Mouse (Mus musculus) gastrocnemius, postnatal 14 days (tissue): ENCODE measurements around the gene Stc2. TPM values are rescaled to one million over a fixed set of nuclear protein-coding genes. Genes with fewer than 3 reads are reported as not detected.

Source experiments
- DNase-seq: peaks from one replicate; pipeline ENCODE4 v3.0.0; 2021; ENCODE audit warnings: mixed read lengths
- intact Hi-C: fragments of 180-260 bp; cut with DNase I; formaldehyde crosslinking; loops from one replicate; pipeline ENCODE4 v1.15.1; 2025; ENCODE audit warnings: low total_unique reads
- long read RNA-seq, 2 experiments: library from polyadenylated mRNA; stranded (forward); transcript quantifications; one replicate each; pipeline ENCODE4 v2.0.0; 2021
- total RNA-seq, 2 experiments: library from RNA; stranded (reverse); gene quantifications; 2 replicates each; pipeline ENCODE4 v1.2.3; 2021

Stc2 gene
- 1 to 10 TPM; 9.8 to 9.9 TPM for total RNA-seq
- long read RNA-seq, experiment 1, partial matches to known transcripts = 0 of 6 reads
- long read RNA-seq, experiment 1, other reads (novel, unspliced or antisense) = 4 of 6 reads
- long read RNA-seq, experiment 2, partial matches to known transcripts = 0 of 5 reads
- long read RNA-seq, experiment 2, other reads (novel, unspliced or antisense) = 1 of 5 reads

DNA sequence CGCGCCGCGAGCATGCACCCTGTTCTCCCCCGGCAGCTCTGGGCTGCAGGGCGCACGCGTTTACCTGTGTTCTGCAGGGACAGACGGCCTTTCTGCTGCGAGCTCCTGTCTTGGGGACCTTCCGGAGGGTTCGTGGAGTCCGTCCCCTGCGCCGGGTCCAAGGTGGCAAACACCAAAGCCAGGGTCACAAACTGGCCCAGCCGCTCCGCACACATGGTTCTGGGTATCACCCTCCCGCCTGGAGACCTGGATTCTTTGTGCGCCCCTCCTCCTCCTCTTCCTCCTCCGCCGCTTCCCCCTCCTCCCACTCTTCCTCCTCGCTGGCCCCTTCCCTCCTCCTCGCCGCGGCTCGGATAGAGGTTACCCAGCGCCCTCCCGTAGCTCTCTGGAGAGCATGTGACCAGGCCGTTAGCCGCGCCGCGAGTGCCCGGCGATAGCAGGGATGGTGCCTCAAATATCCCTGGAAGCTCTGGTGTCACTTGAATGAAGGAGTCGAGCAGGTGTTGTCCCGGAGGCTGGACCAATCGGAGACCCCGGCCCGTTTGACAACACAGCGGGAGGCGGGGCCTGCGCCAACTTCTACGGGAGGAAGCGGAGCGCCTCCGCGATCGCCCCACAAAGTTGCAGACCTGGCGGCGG lies at the start of gene Stc2:
Gene Stc2 (minus strand): TSS at position 427 of the 639 bp plus-strand sequence.
- intact Hi-C loops = loop anchor here (10.0 kb wide), 1 partner anchor 235 kb away; no protein-coding TSS in a partner anchor
- peak; percentile 84 for DNase-seq

DNA sequence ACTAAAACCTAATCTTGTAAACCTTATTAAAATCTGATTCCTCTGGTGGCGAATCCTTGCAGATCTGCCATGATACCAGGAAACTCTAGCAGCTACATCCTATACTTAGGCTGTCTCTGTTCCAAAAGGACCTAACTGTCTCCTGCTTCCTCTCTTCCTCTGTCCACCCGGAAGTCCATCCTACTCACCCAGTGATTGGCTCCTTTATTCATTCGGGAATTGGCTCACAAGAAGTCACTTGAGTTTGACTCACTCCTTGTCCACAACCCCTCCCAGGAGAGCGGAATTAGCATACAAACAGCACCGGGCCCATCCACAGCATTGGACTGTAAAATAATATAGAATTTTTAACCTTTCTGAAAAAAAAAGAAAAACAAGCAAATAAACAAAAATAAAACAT lies 47.2 kb upstream of the Stc2 start:
- intact Hi-C loops = no loop called here

DNA sequence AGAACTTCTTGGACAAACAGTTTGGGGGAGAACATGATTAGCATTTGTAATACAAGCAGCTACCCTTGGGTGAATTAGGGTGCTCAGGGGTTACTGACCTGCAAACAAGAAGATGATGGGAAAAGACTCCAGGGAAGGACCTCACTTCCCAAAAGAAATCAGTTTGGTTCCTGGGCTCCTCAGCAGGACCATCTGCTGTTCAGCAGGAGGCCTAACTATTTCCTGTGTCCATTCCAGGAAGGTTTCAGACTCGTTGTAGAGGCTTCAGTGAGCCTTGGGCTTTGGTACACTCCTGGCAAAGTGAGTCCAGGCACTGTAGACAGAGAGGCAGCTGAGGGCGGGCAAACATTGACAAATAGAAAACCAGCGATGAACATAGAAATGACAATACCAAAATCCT lies 42.5 kb upstream of the Stc2 start:
- DNase-seq = no peak
- intact Hi-C loops = no loop called here

More for the DNA sequence above, 47.2 kb upstream of the Stc2 start:
- no peak for DNase-seq

DNA sequence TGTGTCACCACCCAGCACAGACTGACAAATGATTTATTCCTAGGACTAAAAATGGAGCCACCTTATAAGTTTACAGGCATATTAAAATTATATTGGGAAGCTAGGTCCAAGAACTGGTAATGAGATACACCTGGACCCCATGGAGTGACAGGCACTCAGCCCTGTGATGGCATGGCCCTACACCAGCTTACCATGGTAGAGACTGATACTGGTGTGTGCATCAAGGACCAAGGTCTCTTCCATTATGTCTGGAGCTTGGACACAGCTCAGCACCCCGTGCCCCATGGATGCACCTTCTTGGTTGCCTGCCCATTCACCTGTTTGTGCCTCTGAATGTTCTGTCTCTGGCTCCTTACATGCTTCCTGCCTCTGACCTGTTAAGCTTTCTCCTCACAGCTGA lies 36.9 kb upstream of the Stc2 start:
- intact Hi-C loops = loop anchor here (10.0 kb wide), 1 partner anchor 148 kb away; no protein-coding TSS in a partner anchor

DNA sequence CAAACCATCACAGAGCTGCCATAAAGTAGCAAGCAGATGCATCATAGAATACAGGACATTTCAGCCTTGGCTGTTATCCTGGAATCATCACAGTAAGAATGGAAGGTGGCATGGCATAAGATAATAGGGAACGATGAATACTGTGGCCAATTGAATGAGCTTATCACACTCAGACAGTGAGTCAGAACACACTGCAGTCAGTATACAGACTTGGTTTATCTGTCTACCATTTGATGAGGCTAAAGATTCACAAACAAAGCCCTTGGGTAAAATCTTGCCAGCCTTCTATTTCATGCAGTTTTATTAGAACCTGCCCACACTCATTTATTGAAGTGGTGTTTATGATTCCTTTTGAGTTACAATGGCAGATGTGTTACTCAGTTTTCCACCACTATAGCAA lies 33.2 kb upstream of the Stc2 start:
- intact Hi-C loops = loop anchor here (10.0 kb wide), 1 partner anchor 152 kb away; no protein-coding TSS in a partner anchor
- no peak for DNase-seq

More for the DNA sequence above, 36.9 kb upstream of the Stc2 start:
- no peak for DNase-seq

DNA sequence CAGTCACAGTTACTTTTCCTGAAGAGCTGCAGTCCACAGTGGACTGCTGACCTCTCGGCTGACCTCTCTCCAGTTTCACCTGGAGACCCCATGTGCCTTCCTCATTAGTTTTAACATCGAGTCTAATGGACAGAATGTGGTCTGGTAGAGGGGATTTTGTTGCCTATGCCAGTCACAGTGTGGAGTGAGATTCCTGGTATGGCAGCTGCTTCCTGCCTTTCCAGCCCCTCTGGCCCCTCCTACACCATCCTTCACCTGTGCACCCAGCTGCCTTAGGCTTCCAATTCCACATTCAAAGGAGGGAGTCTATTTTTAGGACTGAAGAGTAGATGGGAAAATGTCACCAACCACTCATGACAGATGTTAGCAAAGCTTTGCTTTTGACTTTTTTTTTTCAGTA lies 28.7 kb upstream of the Stc2 start:
- no peak for DNase-seq
- intact Hi-C loops = no loop called here

DNA sequence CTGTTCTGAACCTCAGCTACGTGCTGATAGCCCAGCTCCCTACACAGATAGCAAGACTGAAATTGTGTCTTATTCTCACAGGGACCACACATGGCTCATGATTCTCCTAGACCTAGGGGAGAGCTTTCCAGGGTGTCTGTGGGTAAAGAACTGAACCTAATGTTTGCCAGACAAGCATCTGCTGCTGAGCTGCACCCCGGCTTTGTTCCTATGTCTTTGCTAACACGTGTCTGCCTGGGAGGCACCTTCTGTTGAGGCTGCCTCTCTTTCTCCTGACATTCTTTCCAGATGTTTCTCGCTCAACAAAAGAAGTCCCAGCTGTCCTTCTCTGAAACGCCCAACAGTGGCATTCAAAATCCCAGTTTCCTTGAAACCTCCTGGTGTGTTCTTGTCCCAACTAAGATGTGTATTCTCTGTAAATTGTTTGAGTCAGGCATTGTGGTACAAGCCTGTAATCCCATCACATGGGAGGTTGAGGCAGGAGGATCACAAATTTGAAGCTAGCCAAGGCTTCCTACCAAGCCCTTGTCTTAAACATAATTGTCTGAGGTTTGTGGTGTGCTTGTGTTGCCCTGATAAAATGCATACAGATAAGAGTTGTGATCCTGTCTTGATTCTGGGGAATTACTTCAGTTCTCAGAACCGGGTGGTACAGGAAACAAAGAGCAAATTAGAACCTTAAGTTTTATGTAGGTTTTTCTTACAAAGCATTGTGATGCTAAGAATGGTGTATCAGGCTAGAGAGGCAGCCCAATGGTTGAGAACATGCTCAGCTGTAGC lies 27.0 kb upstream of the Stc2 start:
- intact Hi-C loops = no loop called here
- no peak for DNase-seq

DNA sequence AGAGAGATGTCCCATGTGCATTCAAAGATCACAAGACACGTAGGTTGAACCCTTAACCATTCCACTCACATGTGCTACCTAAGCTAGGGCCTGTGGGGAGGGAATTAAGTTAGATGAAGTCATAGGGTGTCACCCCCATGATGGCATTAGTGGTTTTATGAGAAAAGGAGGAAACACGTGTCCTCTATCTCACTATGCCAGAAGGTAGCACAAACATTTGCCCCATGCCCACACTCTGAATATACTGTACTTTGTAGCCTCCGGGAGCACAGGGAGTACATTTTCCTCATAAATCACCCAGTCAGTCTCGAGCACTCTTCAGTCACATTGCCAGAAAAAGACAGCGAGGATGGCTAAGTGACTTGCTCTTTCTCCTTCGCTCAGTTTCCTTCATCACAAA lies 24.2 kb upstream of the Stc2 start:
- no peak for DNase-seq
- intact Hi-C loops = no loop called here

DNA sequence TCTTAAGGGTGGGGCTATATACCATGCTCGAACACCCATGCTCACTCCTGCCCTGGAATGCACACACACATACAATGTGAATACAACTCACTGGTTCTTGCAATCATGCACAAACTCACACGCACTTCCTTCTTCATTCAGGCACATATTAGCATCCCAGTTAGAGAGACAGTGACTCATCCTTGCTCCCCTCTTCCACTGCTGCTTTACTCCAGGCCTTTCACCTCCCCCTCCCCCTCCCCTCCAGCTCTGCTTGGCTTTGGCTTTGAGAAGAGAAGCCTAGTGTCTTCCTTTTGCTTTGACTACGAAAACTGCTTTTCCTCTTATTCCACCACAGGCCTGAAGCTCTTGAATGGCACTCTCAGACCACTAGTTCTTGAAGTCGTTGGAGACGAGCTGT lies 22.5 kb upstream of the Stc2 start:
- no peak for DNase-seq
- intact Hi-C loops = no loop called here

DNA sequence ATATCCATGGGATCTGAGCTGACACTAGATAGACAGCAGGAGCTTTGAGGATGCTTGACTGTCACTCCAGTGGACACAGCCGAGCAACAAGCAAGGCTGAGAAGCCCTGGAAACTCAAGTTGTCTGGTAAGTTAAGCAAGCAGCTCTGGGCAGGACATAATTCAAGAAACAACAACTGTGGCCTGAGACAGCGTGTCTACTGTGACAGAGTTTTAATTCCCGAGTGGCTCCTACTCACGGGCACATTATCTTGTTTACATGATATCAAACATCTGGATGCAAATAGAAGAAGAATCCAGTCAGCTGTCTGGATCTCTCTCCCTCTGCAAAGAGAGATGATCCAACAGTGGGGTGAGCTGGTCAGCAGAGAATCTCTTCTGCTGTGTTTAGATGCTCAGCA lies 19.0 kb upstream of the Stc2 start:
- DNase-seq = no peak
- intact Hi-C loops = no loop called here

DNA sequence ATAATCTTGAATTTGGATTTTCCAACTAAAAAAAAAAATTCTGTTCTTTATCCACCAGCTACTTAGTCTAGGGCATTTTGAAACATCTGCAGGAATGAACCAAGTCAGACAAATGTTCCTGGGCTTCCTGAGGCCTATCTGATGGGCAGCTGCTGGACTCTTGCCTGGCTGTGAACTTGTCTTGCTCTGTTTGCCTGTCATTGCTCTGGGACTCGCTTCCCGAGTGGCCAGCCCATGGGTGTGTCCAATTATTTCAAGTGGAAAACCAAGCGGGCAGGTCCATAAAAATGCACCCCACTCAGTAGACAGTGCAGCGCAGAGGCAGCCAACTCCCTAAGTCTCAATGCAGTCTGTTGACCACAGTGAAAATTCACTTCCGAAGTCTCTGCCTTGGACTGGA lies 17.7 kb upstream of the Stc2 start:
- no peak for DNase-seq
- intact Hi-C loops = no loop called here

DNA sequence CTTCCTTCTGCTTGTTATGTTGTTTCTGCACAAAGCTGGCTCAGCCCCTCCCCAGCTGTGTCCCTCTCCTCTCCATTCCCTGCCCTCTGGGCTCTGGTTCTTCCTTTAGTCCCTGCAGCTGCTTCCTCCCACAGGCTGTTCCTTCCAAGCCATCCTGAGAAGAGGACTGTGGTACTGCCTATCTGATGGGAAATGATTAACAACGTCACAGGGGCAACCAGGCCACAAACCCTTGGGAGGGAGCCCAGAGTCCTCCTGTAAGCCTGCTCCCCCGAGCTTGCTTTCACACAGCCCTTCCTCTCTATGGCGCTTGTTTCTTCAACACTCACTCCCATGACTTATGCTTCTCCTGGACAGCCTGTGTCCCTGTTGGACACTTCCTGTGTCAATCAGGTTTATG lies 16.7 kb upstream of the Stc2 start:
- no peak for DNase-seq
- intact Hi-C loops = no loop called here

DNA sequence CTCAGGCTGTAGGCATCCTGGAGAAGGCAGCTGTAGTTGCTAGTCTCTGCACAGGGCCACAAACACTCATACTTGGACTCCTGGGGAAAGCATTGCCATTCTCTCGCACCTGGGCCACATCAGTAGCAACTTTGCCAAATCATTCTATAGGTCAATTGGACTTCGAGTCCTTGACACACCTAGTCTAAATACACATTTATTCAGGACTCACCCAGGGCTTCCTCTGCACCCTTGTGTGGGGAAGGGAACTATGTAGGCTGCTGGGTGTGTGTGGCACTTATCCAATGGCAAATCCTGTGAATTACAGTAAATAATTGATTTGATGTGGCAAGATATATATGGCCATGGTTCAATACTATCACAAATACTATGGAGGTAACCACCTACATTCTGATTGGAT lies 14.1 kb upstream of the Stc2 start:
- intact Hi-C loops = no loop called here
- no peak for DNase-seq

DNA sequence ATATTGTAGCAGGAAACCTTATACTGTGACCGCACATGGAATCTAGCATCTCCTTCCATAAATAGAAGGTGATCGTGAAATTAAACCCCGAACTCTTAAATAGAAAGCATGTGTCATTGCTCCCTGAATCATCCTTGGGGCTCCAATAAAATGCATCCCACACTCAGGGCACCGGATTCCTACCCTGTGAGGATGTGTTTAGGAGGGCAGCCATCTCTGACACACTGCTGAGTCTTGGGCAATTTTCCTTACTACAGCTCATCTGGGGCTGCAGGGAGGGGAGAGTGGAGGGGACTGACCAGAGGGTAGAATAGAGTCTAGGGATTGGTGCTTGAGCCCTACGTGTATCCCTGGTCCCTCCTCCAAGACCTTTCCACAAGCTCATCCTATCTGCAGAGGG lies 12.3 kb upstream of the Stc2 start:
- no peak for DNase-seq
- intact Hi-C loops = no loop called here

DNA sequence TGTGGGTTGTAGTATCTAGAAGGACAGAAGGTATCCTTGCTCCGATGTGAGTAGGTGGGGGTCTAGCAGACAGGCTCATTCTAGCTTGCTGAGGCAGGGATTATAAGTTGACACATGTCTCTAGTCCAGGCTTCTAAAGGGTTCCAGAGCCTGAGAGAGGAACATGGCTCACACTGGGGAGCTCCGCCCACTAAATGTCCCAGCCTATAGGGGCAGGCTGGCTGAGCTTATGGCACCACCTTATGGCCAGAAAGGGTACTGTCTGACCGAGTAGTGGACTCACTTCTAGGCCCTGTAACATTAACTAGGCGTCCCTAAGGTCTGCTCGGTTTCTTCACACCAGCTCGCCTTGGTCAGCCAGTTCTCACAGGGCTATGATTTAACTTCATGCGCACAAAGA lies 3.6 kb upstream of the Stc2 start:
- intact Hi-C loops = no loop called here
- peak; percentile 37 for DNase-seq

DNA sequence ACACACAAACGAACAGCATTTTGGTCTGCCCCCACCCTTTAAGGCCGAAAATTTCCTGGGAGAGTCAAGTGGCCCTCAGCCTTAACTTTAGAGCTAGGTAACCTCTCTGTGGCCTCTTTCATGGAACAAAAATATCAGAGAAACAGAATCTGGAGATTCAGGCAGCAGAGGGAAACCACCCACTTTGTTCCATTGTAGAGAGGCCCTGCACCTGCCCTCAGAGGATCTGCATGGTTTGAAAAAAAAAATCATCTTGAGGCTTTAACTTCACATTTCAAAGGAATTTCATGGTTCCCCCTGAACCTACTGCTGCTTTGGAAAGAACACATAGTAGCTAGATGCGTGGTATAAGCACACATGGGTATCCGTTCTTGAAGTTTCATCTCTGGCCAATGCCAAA lies 2.3 kb upstream of the Stc2 start:
- intact Hi-C loops = no loop called here
- DNase-seq = no peak

DNA sequence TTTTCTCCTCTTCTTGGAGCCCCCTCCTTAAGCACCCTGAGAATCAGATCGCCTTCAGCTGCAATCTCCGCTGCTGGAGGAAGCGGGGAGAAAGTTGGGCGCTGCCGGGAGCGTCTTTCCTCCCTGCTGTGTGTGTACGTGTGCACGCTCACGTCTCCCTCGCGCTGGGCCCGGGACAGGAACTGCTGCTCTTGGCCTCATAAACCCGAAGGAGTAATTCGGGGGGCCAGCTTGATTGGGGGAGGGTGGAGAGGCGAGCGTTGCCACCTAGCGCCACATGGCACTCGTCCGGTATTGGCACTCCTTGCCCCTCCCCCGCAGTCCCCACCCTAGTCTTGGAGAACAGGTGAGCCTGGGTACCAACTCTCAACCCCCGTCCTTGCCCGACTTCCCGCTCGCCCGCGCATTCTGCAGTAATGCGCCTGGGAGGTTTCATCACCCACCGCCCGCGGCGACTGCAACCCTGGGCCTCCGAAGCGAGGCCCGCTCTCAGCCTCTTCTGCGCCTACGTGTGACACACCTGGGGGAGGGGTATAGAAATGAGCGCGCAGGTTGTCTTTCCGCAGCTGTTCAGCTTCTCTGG lies 1.5 kb upstream of the Stc2 start:
- intact Hi-C loops = no loop called here
- no peak for DNase-seq

DNA sequence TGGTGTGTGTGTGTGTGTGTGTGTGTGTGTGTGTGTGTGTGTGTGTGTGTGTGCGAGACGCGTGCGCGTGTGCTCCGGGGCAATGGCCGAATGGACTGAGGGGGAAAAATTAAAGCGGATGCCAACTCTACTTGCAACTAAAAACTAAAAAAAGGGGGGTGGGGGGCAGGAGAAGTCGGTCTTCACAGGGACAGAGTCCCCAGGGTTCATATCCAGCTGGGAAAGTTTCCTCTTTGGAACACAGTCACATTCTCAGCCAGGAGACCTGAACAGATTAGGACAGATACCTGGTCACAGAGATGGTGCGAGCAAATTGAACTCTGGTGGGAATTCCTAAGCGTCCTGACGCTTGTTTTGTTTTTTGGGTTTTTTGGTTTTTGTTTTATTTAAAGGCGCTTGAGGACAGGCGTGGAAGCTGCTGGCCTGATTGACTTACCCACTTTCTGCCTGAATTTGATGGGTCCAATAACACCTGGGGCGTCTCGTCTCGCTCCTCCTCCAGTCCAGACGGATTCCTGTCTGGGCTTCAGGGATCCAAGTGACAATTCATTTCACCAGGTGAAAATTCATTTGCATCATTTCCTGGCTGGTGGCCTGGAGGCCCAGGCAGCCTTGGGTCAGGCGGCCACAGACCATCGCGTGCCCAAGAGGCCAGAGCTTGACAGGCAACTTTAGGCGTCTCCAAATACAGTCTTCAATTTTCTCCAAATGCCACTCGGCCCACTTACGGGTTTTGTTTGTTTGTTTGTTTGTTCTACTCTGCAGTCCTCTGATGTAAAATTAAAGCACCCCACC lies 759 bp upstream of the Stc2 start:
- intact Hi-C loops = no loop called here
- no peak for DNase-seq

DNA sequence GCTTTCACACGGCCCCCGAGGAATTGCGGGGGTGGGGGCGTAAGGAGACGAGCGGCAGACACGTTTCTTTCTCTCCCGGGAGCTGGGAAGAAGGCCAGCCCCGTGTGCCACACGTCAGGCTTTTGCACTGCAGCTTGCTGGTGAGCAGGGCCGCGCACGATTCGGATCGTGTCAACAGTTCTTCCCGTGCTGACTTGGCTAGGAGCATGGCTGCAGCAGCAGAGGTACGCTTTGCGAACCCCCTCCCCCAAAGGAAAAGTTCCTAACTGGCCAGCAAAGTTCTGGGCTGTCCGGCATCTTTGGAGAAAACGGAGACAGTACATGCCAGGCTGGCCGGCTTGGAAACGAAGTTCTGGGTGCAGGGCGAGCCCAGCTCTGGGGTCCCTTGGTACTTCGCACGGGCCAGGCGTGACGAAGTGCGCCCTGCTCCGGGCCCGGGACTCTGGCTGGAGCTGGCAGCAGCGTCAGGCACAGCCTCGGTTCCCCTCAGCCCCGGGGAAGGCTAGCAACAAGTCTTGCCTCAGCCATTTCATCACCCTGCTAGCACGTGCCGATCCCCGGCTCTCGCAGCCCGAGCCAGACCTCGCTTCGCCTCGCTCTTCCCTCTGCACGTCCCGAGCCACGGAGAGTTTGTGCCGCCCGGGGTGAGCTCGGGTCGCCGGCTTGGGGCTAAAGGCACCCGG lies 768 bp downstream of the Stc2 start:
- DNase-seq = peak; percentile 65
- intact Hi-C loops = loop anchor here (10.0 kb wide), 1 partner anchor 236 kb away; no protein-coding TSS in a partner anchor
